Mouse (Mus musculus) adipocyte (in vitro differentiated cells): ENCODE measurements around the gene Ctps.
A peak's percentile ranks its signal among the peaks of the same experiment; 100 is the strongest.
"Not testable (repeated sequence)": the region's sequence is repeated elsewhere in the genome, so short reads cannot be mapped to it uniquely, and the experiment has no call there.

Experiments
- DNase-seq: peaks from one replicate; pipeline ENCODE4 v3.0.0-alpha.2; 2016; ENCODE audit warnings: low spot score

Ctps gene

DNA sequence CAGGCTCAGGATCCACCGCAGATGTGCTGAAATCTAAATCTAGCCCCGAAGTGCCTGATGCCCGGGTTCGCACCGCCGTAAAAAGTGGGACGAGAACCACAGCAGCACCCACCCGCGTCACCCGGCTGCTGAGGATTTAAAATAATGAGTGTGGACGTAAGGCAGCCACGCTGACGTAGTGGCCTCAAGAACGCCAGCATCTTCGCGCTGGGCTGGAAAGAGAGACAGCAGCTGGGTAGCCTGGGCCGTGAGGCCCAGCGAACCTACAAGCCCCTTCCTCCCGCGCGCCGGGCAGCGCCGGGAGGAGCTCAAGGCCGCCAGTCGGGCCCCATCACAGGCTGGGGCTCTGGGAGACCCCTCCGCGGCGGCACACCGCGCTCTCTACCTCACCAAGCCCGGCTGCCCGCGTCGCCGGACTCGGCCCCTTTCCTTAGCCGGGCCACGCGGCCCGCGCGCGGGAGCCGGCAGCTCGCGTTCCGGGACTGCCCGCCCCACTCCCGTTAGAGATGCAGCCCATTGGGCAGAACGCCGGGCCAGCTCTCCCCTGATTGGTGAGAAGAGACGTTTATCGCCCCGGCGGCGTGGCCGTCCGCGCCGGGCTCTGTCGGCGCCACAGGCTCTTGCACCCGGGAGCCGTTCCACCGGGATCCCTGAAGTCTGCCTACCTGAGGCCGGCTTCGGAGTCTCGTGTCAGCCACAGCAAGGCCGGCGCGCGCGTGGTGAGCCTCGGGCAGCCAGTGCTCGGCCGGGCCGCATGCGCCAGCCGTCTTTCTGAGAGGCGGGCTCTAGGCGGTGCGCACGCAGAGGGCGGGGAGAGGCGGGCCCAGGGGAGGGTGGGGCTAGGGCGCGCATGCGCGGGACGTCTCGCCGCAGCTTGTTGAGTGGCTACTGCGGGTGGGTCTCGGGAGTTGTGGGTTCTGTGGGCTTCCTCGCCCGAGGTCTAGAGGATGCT lies at the start of gene Ctps:
Gene Ctps, minus strand, starts transcription at position 791 of the 952 bp plus-strand sequence.
- DNase-seq: peak; percentile 93

GRCm38 (mm10) chr4:120616199-120617025 lies 46.3 kb upstream of the Ctps start:
- DNase-seq: no peak

- no peak for DNase-seq
Observed at GRCm38 (mm10) chr4:120615528-120616081, 45.5 kb upstream of the Ctps start.

DNA sequence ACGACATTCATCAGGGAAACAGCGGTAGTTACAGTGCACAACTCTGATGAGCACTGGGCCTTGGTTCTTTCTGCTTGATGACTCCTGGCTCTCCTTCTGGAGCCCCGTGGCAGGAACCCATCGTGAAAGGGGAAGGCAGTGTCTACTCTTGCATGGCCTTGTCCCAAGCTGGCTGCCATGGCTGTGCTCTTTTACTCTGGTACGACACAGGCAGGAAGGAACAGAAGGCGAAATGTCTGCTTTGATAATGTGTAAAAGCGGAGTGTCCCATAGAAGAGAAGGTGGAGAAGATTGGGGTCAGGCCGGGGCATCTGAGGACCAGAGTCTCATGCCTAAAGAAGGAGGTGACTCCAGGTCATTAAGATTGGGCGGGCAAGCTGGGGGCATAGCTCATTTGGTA lies 44.6 kb upstream of the Ctps start:
- DNase-seq: no peak

DNA sequence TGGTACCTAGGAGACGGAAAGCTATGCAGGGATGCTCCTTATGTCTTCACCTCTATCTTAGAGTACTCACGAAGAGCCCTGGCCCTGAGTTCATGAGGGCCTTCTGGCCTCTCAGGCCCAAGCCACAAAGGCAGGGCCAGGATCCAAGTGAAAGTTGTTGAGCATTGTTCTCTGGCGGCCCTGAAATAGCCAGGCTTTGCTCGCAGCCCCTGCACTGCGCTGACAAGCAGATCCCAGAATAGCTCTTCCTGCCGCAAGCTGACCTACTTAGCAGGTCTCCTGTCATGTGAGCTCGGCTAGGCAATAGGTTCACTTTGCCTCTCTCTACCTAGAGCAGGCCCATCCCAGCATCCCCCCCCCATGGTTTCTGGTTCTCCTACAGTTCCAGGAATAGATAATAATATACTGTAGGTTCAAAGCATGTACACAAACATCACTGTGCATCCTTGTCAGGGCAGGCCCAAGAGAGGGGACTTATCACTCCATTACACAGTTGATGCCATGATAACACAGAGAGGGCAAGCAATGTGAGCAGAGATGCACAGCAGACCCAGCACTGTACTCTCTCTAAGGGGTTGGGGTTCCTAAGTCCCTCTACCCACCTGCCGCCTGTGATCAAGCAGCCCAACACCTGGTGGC lies 43.7 kb upstream of the Ctps start:
- no peak for DNase-seq

- DNase-seq: no peak
Observed at GRCm38 (mm10) chr4:120612304-120613080, 42.4 kb upstream of the Ctps start.

DNA sequence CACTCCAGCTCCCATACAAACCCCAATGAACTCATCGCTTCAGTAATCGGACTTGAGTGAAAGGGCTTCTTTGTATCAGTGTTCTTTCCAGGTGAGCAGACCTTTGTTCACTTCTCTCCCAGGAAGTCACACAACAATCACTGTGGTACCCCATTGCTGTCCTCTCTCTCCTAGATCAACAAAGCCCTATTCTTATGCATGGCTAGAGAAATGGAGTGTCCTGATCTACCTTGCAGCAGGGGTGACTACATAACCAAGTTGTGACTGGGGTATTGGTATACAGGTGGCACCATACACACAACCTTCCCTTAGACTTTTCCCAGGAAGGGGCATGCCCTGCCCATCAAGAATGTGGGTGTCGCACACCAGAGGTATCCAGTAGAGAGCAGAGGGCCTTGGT lies 40.9 kb upstream of the Ctps start:
- no peak for DNase-seq

DNA sequence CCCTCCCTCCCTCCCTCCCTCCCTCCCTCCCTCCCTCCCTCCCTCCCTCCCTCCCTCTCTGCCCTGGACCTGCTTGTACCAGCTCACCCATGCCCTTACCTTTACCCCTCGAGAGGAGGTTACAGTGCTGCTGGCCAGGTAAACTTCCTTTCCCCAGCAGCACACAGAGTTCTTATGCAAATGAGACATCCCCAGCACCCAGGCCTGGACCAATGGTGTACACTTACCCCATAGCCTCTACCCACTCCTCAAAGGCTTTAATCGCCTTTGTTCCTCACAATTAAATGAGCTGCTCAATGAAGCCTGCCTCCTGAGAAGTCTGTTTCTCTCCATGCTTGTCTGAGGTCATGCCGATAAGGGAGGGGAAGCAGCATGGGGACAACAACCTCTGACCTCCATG lies 36.9 kb upstream of the Ctps start:
- DNase-seq: no peak

GRCm38 (mm10) chr4:120602669-120603068 lies 32.6 kb upstream of the Ctps start:
- no peak for DNase-seq

- no peak for DNase-seq
Observed at GRCm38 (mm10) chr4:120601774-120602173, 31.7 kb upstream of the Ctps start.

DNA sequence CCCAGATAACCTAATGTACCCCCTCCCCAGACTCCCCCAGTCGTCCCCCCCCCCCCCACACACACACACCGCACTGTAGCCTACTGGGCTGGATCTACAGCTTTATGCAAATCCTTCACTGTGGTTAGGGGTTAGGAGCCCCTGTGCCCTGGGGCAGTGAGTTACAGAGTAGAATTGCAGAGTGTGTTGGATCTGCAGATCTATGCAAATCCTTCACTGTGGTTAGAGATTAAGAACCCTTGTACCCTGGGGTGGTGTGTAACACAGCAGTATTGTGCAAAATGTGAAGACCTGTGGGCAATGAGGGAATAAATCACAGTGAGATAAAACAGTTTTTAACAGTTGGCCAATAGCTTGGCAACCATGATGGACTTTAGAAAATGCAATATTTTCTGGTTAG lies 28.8 kb upstream of the Ctps start:
- peak; percentile 40 for DNase-seq

GRCm38 (mm10) chr4:120596210-120596609 lies 26.1 kb upstream of the Ctps start:
- not testable (repeated sequence) for DNase-seq

DNA sequence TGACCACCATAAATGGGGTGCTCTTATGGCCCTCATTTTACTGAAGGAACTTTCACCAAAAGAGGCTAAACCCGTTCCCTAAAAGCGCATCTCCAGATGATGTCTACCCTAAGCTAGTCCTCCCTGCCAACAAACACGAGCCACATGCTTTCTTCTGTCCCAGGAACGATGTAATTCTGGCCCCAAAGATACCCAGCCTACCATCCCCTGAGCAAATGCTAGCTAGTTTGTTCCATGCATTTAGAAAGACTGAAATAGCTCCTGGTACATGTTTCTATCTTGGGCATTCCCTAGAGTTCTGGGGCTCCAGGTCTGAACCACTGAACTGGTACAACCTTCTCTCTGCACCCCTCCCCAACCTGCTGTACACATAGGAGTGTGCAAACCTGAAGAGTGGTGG lies 20.9 kb upstream of the Ctps start:
- DNase-seq: no peak

- peak; percentile 86 for DNase-seq
Observed at GRCm38 (mm10) chr4:120589815-120590422, 19.8 kb upstream of the Ctps start.

DNA sequence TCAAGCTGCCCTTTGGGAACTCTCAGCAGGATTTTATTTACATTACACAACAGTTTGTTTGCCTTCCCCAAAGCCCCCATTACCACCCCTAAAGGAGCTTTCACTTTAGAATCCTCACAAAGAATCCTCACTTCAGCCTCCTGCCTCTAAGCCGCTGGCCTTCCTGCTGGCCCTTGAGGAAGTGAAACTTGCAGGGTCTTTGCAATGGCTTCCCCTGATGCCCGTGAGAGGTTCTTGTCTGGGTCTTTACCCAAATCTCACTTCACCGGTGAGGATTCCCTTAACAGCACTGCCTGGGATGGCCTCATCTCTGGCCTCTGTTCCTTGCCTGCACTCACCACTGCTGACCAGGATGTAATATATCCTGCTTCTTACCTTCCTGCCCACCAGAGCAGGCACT lies 19.0 kb upstream of the Ctps start:
- no peak for DNase-seq

GRCm38 (mm10) chr4:120588445-120588844 lies 18.4 kb upstream of the Ctps start, which contains the start of gene Gm8439:
Gm8439 (plus strand) TSS chr4:120588745.
- no peak for DNase-seq

GRCm38 (mm10) chr4:120586986-120587385 lies 16.9 kb upstream of the Ctps start:
- DNase-seq: no peak

GRCm38 (mm10) chr4:120581711-120582110 lies 11.6 kb upstream of the Ctps start:
- DNase-seq: no peak

- no peak for DNase-seq
Observed at GRCm38 (mm10) chr4:120580894-120581293, 10.8 kb upstream of the Ctps start.

DNA sequence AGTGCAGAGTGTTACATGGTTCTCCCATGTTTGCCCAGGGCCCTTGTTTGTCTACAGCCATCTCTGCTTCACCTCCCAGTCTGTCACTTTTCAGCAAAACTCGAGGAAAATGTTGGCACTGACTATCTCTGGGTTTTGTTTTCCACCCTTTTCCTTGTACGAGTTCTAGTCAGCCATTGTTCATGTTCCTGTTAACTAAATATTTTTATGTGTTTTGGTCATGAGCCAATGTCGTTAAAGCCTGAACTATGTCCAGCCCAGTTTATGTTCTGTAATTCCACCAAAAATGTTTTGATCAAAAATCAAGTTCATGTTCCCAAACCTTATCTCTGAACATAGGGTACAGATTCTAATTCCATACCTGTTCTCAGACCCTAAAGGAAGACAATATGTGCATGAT lies 1.6 kb upstream of the Ctps start:
- no peak for DNase-seq

DNA sequence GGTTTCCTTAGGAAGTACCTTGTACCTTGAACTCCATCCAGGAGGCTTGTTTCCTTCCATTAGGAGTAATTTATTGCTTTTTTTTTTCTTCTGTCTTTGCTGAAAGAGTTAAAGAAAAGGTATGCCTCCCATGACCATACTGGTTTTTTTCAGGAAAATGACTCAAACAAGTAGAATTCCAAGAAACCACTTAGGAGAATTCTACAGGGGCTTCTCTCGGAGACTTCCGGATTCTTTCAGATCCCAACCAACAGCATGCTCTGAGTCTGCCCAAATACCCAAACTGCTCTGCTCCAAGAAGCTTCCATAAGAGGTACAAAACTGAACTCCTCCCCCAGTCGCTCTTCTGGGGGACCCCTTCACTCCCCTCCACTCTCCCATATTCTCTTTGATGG lies 991 bp upstream of the Ctps start:
- no peak for DNase-seq
